Mouse (Mus musculus): ENCODE results near the gene Olfr47. TPM values are rescaled to one million over a fixed set of nuclear protein-coding genes. Genes with fewer than 3 reads are reported as not detected.

Olfr47 gene
- total RNA-seq, 1 experiment: not detected

- H3K4me1 ChIP-seq (ENCODE audit: control insufficient read depth in 2 of 2, insufficient read depth in 2 of 2, low read length in 2 of 2, poor library complexity in 1 of 2): no peaks in the 10 kb centered on the region
- H3K36me3 ChIP-seq (ENCODE audit: control insufficient read depth, insufficient read depth, low read length, poor library complexity, severe bottlenecking): no peaks in the 10 kb centered on the region
- TF ChIP-seq MAFK (IDR thresholded peaks at IDR 0.05; ENCODE audit: insufficient read depth, low read depth, low read length) (no peak), ZC3H11A (IDR thresholded peaks at IDR 0.05; ENCODE audit: borderline replicate concordance, low read depth, low read length) (peak; percentile 33; the same call in 1 of the 2 replicates)
- no peak overlapping the region for H3K27ac ChIP-seq (ENCODE audit: insufficient read depth, low read depth, low read length, poor library complexity, severe bottlenecking)
- H3K4me3 ChIP-seq (ENCODE audit: insufficient read depth in 1 of 2, low read depth in 1 of 2, low read length in 2 of 2, poor library complexity in 1 of 2, severe bottlenecking in 1 of 2): no peak overlapping the region
- in situ Hi-C loops (cut with MboI; ENCODE audit: low sequenced_read_pairs in 2 of 2, unreplicated experiment in 2 of 2): no loop called here
- no peaks in the 10 kb centered on the region for H3K9me3 ChIP-seq (ENCODE audit: control insufficient read depth, insufficient read depth, low read depth, low read length)
- H3K9ac ChIP-seq (ENCODE audit: insufficient read depth, low read depth, low read length, poor library complexity, severe bottlenecking): no peak overlapping the region
- DNase-seq (ENCODE audit: low read depth, low spot score): no peak
Measured at GRCm38 (mm10) chr6:43254193-43254926, 23.0 kb downstream of the Olfr47 start.

- no peak for DNase-seq (ENCODE audit: low read depth, low spot score)
- Histone ChIP-seq H3K27ac (ENCODE audit: insufficient read depth, low read depth, low read length, poor library complexity, severe bottlenecking) (no peak overlapping the region), H3K4me1 (ENCODE audit: control insufficient read depth in 2 of 2, insufficient read depth in 2 of 2, low read length in 2 of 2, poor library complexity in 1 of 2) (no peaks in the 10 kb centered on the region), H3K9ac (ENCODE audit: insufficient read depth, low read depth, low read length, poor library complexity, severe bottlenecking) (no peak overlapping the region), H3K36me3 (ENCODE audit: control insufficient read depth, insufficient read depth, low read length, poor library complexity, severe bottlenecking) (no peaks in the 10 kb centered on the region), H3K4me3 (ENCODE audit: insufficient read depth in 1 of 2, low read depth in 1 of 2, low read length in 2 of 2, poor library complexity in 1 of 2, severe bottlenecking in 1 of 2) (no peak overlapping the region), H3K9me3 (ENCODE audit: control insufficient read depth, insufficient read depth, low read depth, low read length) (no peaks in the 10 kb centered on the region)
- no peak for TF ChIP-seq HCFC1 (IDR thresholded peaks at IDR 0.05; ENCODE audit: borderline replicate concordance, insufficient read depth, low read length)
- no peak for TF ChIP-seq MAFK (IDR thresholded peaks at IDR 0.05; ENCODE audit: insufficient read depth, low read depth, low read length)
- no peak for TF ChIP-seq CHD2 (IDR thresholded peaks at IDR 0.05; ENCODE audit: low read depth, low read length)
- TF ChIP-seq ZC3H11A (IDR thresholded peaks at IDR 0.05; ENCODE audit: borderline replicate concordance, low read depth, low read length): no peak
- TF ChIP-seq ZNF384 (IDR thresholded peaks at IDR 0.05; ENCODE audit: low read depth, low read length): no peak
- in situ Hi-C loops (cut with MboI; ENCODE audit: low sequenced_read_pairs in 2 of 2, unreplicated experiment in 2 of 2): no loop called here
Measured at GRCm38 (mm10) chr6:43260756-43261155, 29.4 kb downstream of the Olfr47 start.

GRCm38 (mm10) chr6:43265363-43266041, 34.2 kb downstream of the Olfr47 start, which contains the start of gene Arhgef5:
Gene Arhgef5 (plus strand): TSS chr6:43265582.
- in situ Hi-C loops (cut with MboI; ENCODE audit: low sequenced_read_pairs in 2 of 2, unreplicated experiment in 2 of 2): no loop called here
- DNase-seq (ENCODE audit: low read depth, low spot score): no peak
- TF ChIP-seq HCFC1 (IDR thresholded peaks at IDR 0.05; ENCODE audit: borderline replicate concordance, insufficient read depth, low read length) (no peak), CHD2 (IDR thresholded peaks at IDR 0.05; ENCODE audit: low read depth, low read length) (no peak), ZC3H11A (IDR thresholded peaks at IDR 0.05; ENCODE audit: borderline replicate concordance, low read depth, low read length) (no peak), MAFK (IDR thresholded peaks at IDR 0.05; ENCODE audit: insufficient read depth, low read depth, low read length) (no peak), ZNF384 (IDR thresholded peaks at IDR 0.05; ENCODE audit: low read depth, low read length) (no peak)

DNA sequence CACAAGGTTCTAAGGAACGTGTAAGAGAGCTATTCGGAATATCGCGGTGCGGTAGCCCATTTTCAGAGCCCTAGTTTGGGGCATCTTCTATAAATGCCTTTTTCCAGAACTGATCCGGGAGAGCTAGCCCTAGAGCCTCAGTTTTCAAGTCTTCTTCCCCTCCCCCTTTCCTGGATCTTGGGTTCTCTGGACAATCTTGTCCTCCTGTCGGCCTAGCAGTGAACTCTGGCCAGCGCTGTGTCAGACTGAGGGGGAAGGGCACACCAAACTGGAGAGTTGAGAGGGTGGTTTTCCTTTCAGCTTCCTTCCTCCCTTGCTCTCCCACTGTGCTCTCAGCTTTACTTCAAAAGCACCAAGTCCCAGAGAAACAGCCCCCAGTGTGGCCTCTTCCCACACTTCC, 35.0 kb downstream of the Olfr47 start:
- Histone ChIP-seq H3K9me3 (ENCODE audit: control insufficient read depth, insufficient read depth, low read depth, low read length) (no peaks in the 10 kb centered on the region), H3K36me3 (ENCODE audit: control insufficient read depth, insufficient read depth, low read length, poor library complexity, severe bottlenecking) (no peaks in the 10 kb centered on the region), H3K27ac (ENCODE audit: insufficient read depth, low read depth, low read length, poor library complexity, severe bottlenecking) (no peak overlapping the region), H3K4me1 (ENCODE audit: control insufficient read depth in 2 of 2, insufficient read depth in 2 of 2, low read length in 2 of 2, poor library complexity in 1 of 2) (no peaks in the 10 kb centered on the region), H3K4me3 (ENCODE audit: insufficient read depth in 1 of 2, low read depth in 1 of 2, low read length in 2 of 2, poor library complexity in 1 of 2, severe bottlenecking in 1 of 2) (peak overlapping the region; percentile 64 to 69; a peak in 3 of 4 replicates), H3K9ac (ENCODE audit: insufficient read depth, low read depth, low read length, poor library complexity, severe bottlenecking) (no peak overlapping the region)
- no peak for TF ChIP-seq CHD2 (IDR thresholded peaks at IDR 0.05; ENCODE audit: low read depth, low read length)
- TF ChIP-seq HCFC1 (IDR thresholded peaks at IDR 0.05; ENCODE audit: borderline replicate concordance, insufficient read depth, low read length): no peak
- TF ChIP-seq MAFK (IDR thresholded peaks at IDR 0.05; ENCODE audit: insufficient read depth, low read depth, low read length): no peak
- no peak for TF ChIP-seq ZC3H11A (IDR thresholded peaks at IDR 0.05; ENCODE audit: borderline replicate concordance, low read depth, low read length)
- TF ChIP-seq ZNF384 (IDR thresholded peaks at IDR 0.05; ENCODE audit: low read depth, low read length): no peak
- in situ Hi-C loops (cut with MboI; ENCODE audit: low sequenced_read_pairs in 2 of 2, unreplicated experiment in 2 of 2): no loop called here
- DNase-seq (ENCODE audit: low read depth, low spot score): no peak

More at GRCm38 (mm10) chr6:43265363-43266041, 34.2 kb downstream of the Olfr47 start, which contains the start of gene Arhgef5:
- Histone ChIP-seq H3K9me3 (ENCODE audit: control insufficient read depth, insufficient read depth, low read depth, low read length) (no peaks in the 10 kb centered on the region), H3K9ac (ENCODE audit: insufficient read depth, low read depth, low read length, poor library complexity, severe bottlenecking) (peak within 1 kb of the TSS; percentile 68), H3K4me3 (ENCODE audit: insufficient read depth in 1 of 2, low read depth in 1 of 2, low read length in 2 of 2, poor library complexity in 1 of 2, severe bottlenecking in 1 of 2) (peak within 1 kb of the TSS; percentile 64 to 69), H3K27ac (ENCODE audit: insufficient read depth, low read depth, low read length, poor library complexity, severe bottlenecking) (no peak within 1 kb of the TSS), H3K4me1 (ENCODE audit: control insufficient read depth in 2 of 2, insufficient read depth in 2 of 2, low read length in 2 of 2, poor library complexity in 1 of 2) (no peaks in the 10 kb centered on the region), H3K36me3 (ENCODE audit: control insufficient read depth, insufficient read depth, low read length, poor library complexity, severe bottlenecking) (no peaks in the 10 kb centered on the region)

Measured in ES-E14 (cell line).